ENCODE assay signal across 11 mouse cellular contexts in the genomic region with DNA sequence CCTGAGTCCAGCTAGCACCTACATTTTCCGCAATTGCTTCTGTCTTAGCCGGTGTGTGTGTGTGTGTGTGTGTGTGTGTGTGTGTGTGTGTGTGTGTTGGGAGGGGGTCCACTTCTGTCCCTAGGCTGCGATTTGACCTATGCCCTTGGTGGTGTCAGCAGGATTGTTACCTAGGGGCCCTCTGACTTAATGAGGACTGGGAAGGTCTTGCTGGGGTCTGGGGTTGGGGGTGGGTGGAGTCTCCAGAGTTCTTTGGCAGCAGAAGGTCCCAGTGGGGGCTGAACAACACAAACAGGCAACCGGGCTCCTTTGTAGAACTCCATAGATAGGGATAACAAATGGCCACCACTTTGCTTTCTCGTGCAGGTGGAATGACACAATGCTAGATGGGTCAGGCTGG. TPM values are rescaled to one million over a fixed set of nuclear protein-coding genes. Genes with fewer than 3 reads are reported as not detected.
DNase-seq lines count a peak whose midpoint lies in the region; ATAC-seq lines count a peak whose summit lies in the region.
"Had no signal": no experiment of that assay in that cellular context is flagged by ENCODE, and none has a peak within 500 bp of the region (broad histone marks: within the 10 kb centered on the region; RNA-seq: fewer than 3 reads in every experiment).

No protein-coding gene starts in this region.

- peak overlapping the region; percentile 35 for H3K4me3 ChIP-seq in kidney, embryonic 16.5 days (ENCODE audit: low read length)
- H3K4me3 ChIP-seq in embryonic facial prominence, embryonic 13.5 days, result peak overlapping the region; percentile 40
- peak overlapping the region; percentile 53 for H3K4me3 ChIP-seq in limb, embryonic 10.5 days
- peak overlapping the region; percentile 27 for H3K4me3 ChIP-seq in neural tube, embryonic 12.5 days

- WGBS in kidney, embryonic 16.5 days, result 7% methylated on average over 4 of the region's 5 CpGs
- 12% methylated on average over 5 of the region's 5 CpGs for WGBS in embryonic facial prominence, embryonic 13.5 days
- WGBS in limb, embryonic 10.5 days, result under 1% methylated on average over 5 of the region's 5 CpGs
- 4% methylated on average over 5 of the region's 5 CpGs for WGBS in neural tube, embryonic 12.5 days

- no peaks in the 10 kb centered on the region for H3K4me1 ChIP-seq in kidney, embryonic 16.5 days (ENCODE audit: insufficient read depth, low read length)
- peaks cover 12% of the 10 kb centered on the region for H3K4me1 ChIP-seq in embryonic facial prominence, embryonic 13.5 days
- H3K4me1 ChIP-seq in limb, embryonic 10.5 days, result peaks cover 41% of the 10 kb centered on the region
- peaks cover 23% of the 10 kb centered on the region; the same call in 1 of the 2 replicates for H3K4me1 ChIP-seq in neural tube, embryonic 12.5 days

- H3K27ac ChIP-seq in kidney, embryonic 16.5 days (ENCODE audit: low read length), result no peak overlapping the region
- H3K27ac ChIP-seq in embryonic facial prominence, embryonic 13.5 days, result no peak overlapping the region
- H3K27ac ChIP-seq in limb, embryonic 10.5 days, result peak overlapping the region; percentile 70; the same call in 1 of the 2 replicates
- 0 out of 2 replicates have a peak overlapping the region, but pooled peaks have one; percentile 20 for H3K27ac ChIP-seq in neural tube, embryonic 12.5 days

- DNase-seq in kidney, adult 9 months, result no peak
- DNase-seq in limb, embryonic 10.5 days (ENCODE audit: low spot score), result peak; percentile 44
- no peak for DNase-seq in cerebellum, adult 9-11 months
- no peak for DNase-seq in gastrocnemius, adult 8-10 months (ENCODE audit: low spot score in 2 of 2)
- DNase-seq: cerebellum, postnatal 36 days; kidney, postnatal 25 days had no signal

- no peak overlapping the region for H3K9ac ChIP-seq in kidney, embryonic 16.5 days (replicated peaks; ENCODE audit: low read length)
- no peak overlapping the region for H3K9ac ChIP-seq in embryonic facial prominence, embryonic 13.5 days
- peak overlapping the region; percentile 51 for H3K9ac ChIP-seq in neural tube, embryonic 12.5 days

- H3K36me3 ChIP-seq in kidney, embryonic 16.5 days (ENCODE audit: insufficient read depth, low read length), result no peaks in the 10 kb centered on the region
- H3K36me3 ChIP-seq in embryonic facial prominence, embryonic 13.5 days, result no peaks in the 10 kb centered on the region
- H3K36me3 ChIP-seq in limb, embryonic 10.5 days, result no peaks in the 10 kb centered on the region
- no peaks in the 10 kb centered on the region for H3K36me3 ChIP-seq in neural tube, embryonic 12.5 days
- H3K36me3 ChIP-seq: G1E had no signal

- H3K4me2 ChIP-seq in kidney, embryonic 16.5 days (replicated peaks; ENCODE audit: low read depth, low read length), result peak overlapping the region; percentile 55
- H3K4me2 ChIP-seq in embryonic facial prominence, embryonic 13.5 days, result peak overlapping the region; percentile 68
- H3K4me2 ChIP-seq in neural tube, embryonic 12.5 days (replicated peaks), result peak overlapping the region; percentile 63

- H3K9me3 ChIP-seq in kidney, embryonic 16.5 days (ENCODE audit: low read length), result no peaks in the 10 kb centered on the region
- H3K9me3 ChIP-seq in embryonic facial prominence, embryonic 13.5 days, result no peaks in the 10 kb centered on the region
- H3K9me3 ChIP-seq in limb, embryonic 10.5 days (replicated peaks), result no peaks in the 10 kb centered on the region
- no peaks in the 10 kb centered on the region for H3K9me3 ChIP-seq in neural tube, embryonic 12.5 days
- H3K9me3 ChIP-seq: G1E had no signal

- peaks cover 45% of the 10 kb centered on the region for H3K27me3 ChIP-seq in kidney, embryonic 16.5 days (ENCODE audit: insufficient read depth, low read length)
- H3K27me3 ChIP-seq in embryonic facial prominence, embryonic 13.5 days, result peaks cover 49% of the 10 kb centered on the region
- peaks cover 31% of the 10 kb centered on the region for H3K27me3 ChIP-seq in limb, embryonic 10.5 days (ENCODE audit: low read depth, poor library complexity, severe bottlenecking)
- H3K27me3 ChIP-seq in neural tube, embryonic 12.5 days (replicated peaks), result no peaks in the 10 kb centered on the region

- ATAC-seq in kidney, embryonic 16.5 days (ENCODE audit: low FRiP score, low TSS enrichment), result no peak
- ATAC-seq in embryonic facial prominence, embryonic 13.5 days (ENCODE audit: insufficient number of reproducible peaks, insufficient read depth, low FRiP score, low TSS enrichment, low read depth), result peak; percentile 39; the same call in 1 of the 2 replicates
- ATAC-seq in neural tube, embryonic 12.5 days (ENCODE audit: low FRiP score, low read depth), result peak; percentile 59
- no peak for ATAC-seq in granulocyte monocyte progenitor cell, adult 5-6 weeks (replicated peaks; ENCODE audit: poor library complexity, severe bottlenecking)

RNA-seq across cellular contexts. Expression of a gene that starts 14.0 kb away (rescaled TPM):
- polyA plus RNA-seq in kidney, embryonic 16.5 days (2015; fragmentation: Nextera tagmentation; extraction: Ambion mirVana), result 0.06 TPM in 1 of 2 replicates, not detected in the other
- 2.5 and 4.2 TPM in 2 replicates for polyA plus RNA-seq in embryonic facial prominence, embryonic 13.5 days (2015; fragmentation: Nextera tagmentation; extraction: Ambion mirVana)
- polyA plus RNA-seq in limb, embryonic 10.5 days (2016; fragmentation: Nextera tagmentation; extraction: Ambion mirVana), result 0.13 and 0.14 TPM in 2 replicates
- 119 and 140 TPM in 2 replicates for polyA plus RNA-seq in neural tube, embryonic 12.5 days (2016; fragmentation: Nextera tagmentation; extraction: Ambion mirVana)
- total RNA-seq in gastrocnemius, adult 8-10 months (2022), result not detected
- not detected in 2 replicates for total RNA-seq in granulocyte monocyte progenitor cell, adult 5-6 weeks (2014; fragmentation: Nextera tagmentation)
- not detected in 2 replicates for total RNA-seq in granulocyte monocyte progenitor cell, adult 5-6 weeks (2017)
- polyA plus RNA-seq: G1E had no signal

Comparison
In these comparisons a context has a peak if more than half of its experiments do, and no peak if none do; other contexts are left out.
1. ATAC-seq: peak in embryonic facial prominence, embryonic 13.5 days (single experiment) and neural tube, embryonic 12.5 days (single experiment); none in kidney, embryonic 16.5 days (single experiment) and granulocyte monocyte progenitor cell, adult 5-6 weeks (single experiment).
2. H3K27ac ChIP-seq: peak in limb, embryonic 10.5 days (single experiment) and neural tube, embryonic 12.5 days (single experiment); none in kidney, embryonic 16.5 days (single experiment) and embryonic facial prominence, embryonic 13.5 days (single experiment).
3. RNA of a gene that starts 14.0 kb away (polyA plus RNA-seq): 119 to 140 TPM in neural tube, embryonic 12.5 days; 2.5 to 4.2 TPM in embryonic facial prominence, embryonic 13.5 days, 0.13 to 0.14 TPM in limb, embryonic 10.5 days and 0.06 TPM in kidney, embryonic 16.5 days; every median in the first group is over 10 times any median in the second.
4. Peak in every context shown above with its lines, with median percentiles within 50 percentile points of each other: H3K4me2 ChIP-seq and H3K4me3 ChIP-seq.